Mouse (Mus musculus) limb, embryonic 11.5 days (tissue): ENCODE measurements around the gene Ktn1. TPM values are rescaled to one million over a fixed set of nuclear protein-coding genes. Genes with fewer than 3 reads are reported as not detected.

Experiments used
- ATAC-seq: fragments of 200-750 bp; cut with Nextera tagmentation; 2 replicates; pipeline ENCODE4 v1.8.0; 2017; ENCODE audit warnings: low read depth; ENCODE audit not compliant: insufficient number of reproducible peaks, low FRiP score, low TSS enrichment
- DNase-seq: peaks from one replicate; pipeline ENCODE4 v3.0.0-alpha.2; 2015; ENCODE audit warnings: low spot score
- H3K27ac ChIP-seq: fragments of 300-500 bp; sonication (generic); replicated peaks from 2 replicates; pipeline ENCODE4 v1.5.1; 2014; ENCODE audit warnings: low read depth, mild to moderate bottlenecking, low read length
- H3K27me3 ChIP-seq: fragments of 300-500 bp; sonication (generic); 2 replicates; pipeline ENCODE4 v1.6.1; 2014; ENCODE audit warnings: mild to moderate bottlenecking, low read length, mixed read lengths; ENCODE audit not compliant: control insufficient read depth, insufficient read depth
- H3K36me3 ChIP-seq: fragments of 300-500 bp; sonication (generic); 2 replicates; pipeline ENCODE4 v1.6.1; 2014; ENCODE audit warnings: mild to moderate bottlenecking, low read length, moderate library complexity, mixed read lengths; ENCODE audit not compliant: control insufficient read depth, insufficient read depth
- H3K4me1 ChIP-seq: fragments of 300-500 bp; sonication (generic); 2 replicates; pipeline ENCODE4 v1.6.1; 2014; ENCODE audit warnings: low read length, mixed read lengths; ENCODE audit not compliant: control insufficient read depth, insufficient read depth
- H3K4me2 ChIP-seq: fragments of 300-500 bp; sonication (generic); 2 replicates; pipeline ENCODE4 v1.6.1; 2014; ENCODE audit warnings: low read depth, mild to moderate bottlenecking, moderate library complexity; ENCODE audit not compliant: severe bottlenecking
- H3K4me3 ChIP-seq: fragments of 300-500 bp; sonication (generic); 2 replicates; pipeline ENCODE4 v1.5.1; 2014; ENCODE audit warnings: low read depth, low read length
- H3K9ac ChIP-seq: fragments of 300-500 bp; sonication (generic); 2 replicates; pipeline ENCODE4 v1.6.1; 2014; ENCODE audit warnings: mild to moderate bottlenecking, low read length
- H3K9me3 ChIP-seq: fragments of 300-500 bp; sonication (generic); 2 replicates; pipeline ENCODE4 v1.6.1; 2016; ENCODE audit warnings: low read length; ENCODE audit not compliant: control insufficient read depth
- WGBS: fragments of 180-500 bp; shearing (Covaris S2); extraction: QIAGEN DNeasy Blood & Tissue Kit; methylation state at CpG from one replicate; pipeline ENCODE4 v1.1.7; 2014; 5-methylcytosine and 5-hydroxymethylcytosine counted together
- polyA plus RNA-seq: library from polyadenylated mRNA; unstranded; fragments of >200 nt; fragmentation: Nextera tagmentation; extraction: Ambion mirVana; gene quantifications from 2 replicates; pipeline ENCODE4 v1.2.1, GENCODE M21; 2014

Ktn1 gene
- 70.6 and 75.0 TPM in 2 replicates for polyA plus RNA-seq

GRCm38 (mm10) chr14:47648218-47648617 lies at the start of gene Ktn1:
TSS of gene Ktn1 (plus strand) at chr14:47648448.
- Histone ChIP-seq H3K4me2 (peak within 1 kb of the TSS; percentile 75), H3K27me3 (no peaks in the 10 kb centered on the region), H3K9me3 (no peaks in the 10 kb centered on the region), H3K9ac (peak within 1 kb of the TSS; percentile 97), H3K27ac (peak within 1 kb of the TSS; percentile 93), H3K4me1 (peaks cover 4% of the 10 kb centered on the region; the same call in 1 of the 2 replicates), H3K4me3 (peak within 1 kb of the TSS; percentile 92), H3K36me3 (no peaks in the 10 kb centered on the region)
- ATAC-seq = no peak
- peak; percentile 24 for DNase-seq
- 56% methylated on average over 5 of the region's 5 CpGs for WGBS

GRCm38 (mm10) chr14:47613254-47613653 lies 35.0 kb upstream of the Ktn1 start:
- Histone ChIP-seq H3K4me1 (no peaks in the 10 kb centered on the region), H3K27ac (no peak overlapping the region), H3K27me3 (no peaks in the 10 kb centered on the region), H3K4me2 (no peak overlapping the region), H3K9me3 (no peaks in the 10 kb centered on the region), H3K36me3 (no peaks in the 10 kb centered on the region), H3K4me3 (no peak overlapping the region), H3K9ac (no peak overlapping the region)
- WGBS = 73% methylated on average over 7 of the region's 7 CpGs
- DNase-seq (no peak), ATAC-seq (no peak)

GRCm38 (mm10) chr14:47618891-47619290 lies 29.4 kb upstream of the Ktn1 start:
- Histone ChIP-seq H3K4me2 (no peak overlapping the region), H3K9me3 (no peaks in the 10 kb centered on the region), H3K27ac (no peak overlapping the region), H3K4me1 (no peaks in the 10 kb centered on the region), H3K4me3 (no peak overlapping the region), H3K27me3 (no peaks in the 10 kb centered on the region), H3K36me3 (no peaks in the 10 kb centered on the region), H3K9ac (no peak overlapping the region)
- ATAC-seq = no peak
- WGBS = 90% methylated on average over 5 of the region's 5 CpGs
- no peak for DNase-seq

GRCm38 (mm10) chr14:47621901-47622300 lies 26.3 kb upstream of the Ktn1 start:
- WGBS = 85% methylated on average over 5 of the region's 5 CpGs
- no peak for DNase-seq
- H3K4me2 ChIP-seq = no peak overlapping the region
- no peak overlapping the region for H3K4me3 ChIP-seq
- no peaks in the 10 kb centered on the region for H3K36me3 ChIP-seq
- no peaks in the 10 kb centered on the region for H3K27me3 ChIP-seq
- H3K27ac ChIP-seq = no peak overlapping the region
- no peak for ATAC-seq
- H3K9me3 ChIP-seq = no peaks in the 10 kb centered on the region
- no peak overlapping the region for H3K9ac ChIP-seq
- no peaks in the 10 kb centered on the region; the same call in 1 of the 2 replicates for H3K4me1 ChIP-seq

- ATAC-seq (no peak), DNase-seq (no peak)
- WGBS = 65% methylated on average over 3 of the region's 3 CpGs
- no peaks in the 10 kb centered on the region; the same call in 1 of the 2 replicates for H3K4me1 ChIP-seq
- no peak overlapping the region for H3K4me2 ChIP-seq
- no peak overlapping the region for H3K27ac ChIP-seq
- no peak overlapping the region for H3K9ac ChIP-seq
- no peak overlapping the region for H3K4me3 ChIP-seq
- H3K27me3 ChIP-seq = no peaks in the 10 kb centered on the region
- no peaks in the 10 kb centered on the region for H3K9me3 ChIP-seq
- no peaks in the 10 kb centered on the region for H3K36me3 ChIP-seq
Observed at GRCm38 (mm10) chr14:47624837-47625236, 23.4 kb upstream of the Ktn1 start.

GRCm38 (mm10) chr14:47626143-47626542 lies 22.1 kb upstream of the Ktn1 start:
- Histone ChIP-seq H3K27me3 (no peaks in the 10 kb centered on the region), H3K4me3 (no peak overlapping the region)
- 85% methylated on average over 4 of the region's 4 CpGs for WGBS

GRCm38 (mm10) chr14:47626812-47627211 lies 21.4 kb upstream of the Ktn1 start:
- ATAC-seq = no peak
- no peak overlapping the region for H3K4me3 ChIP-seq
- H3K27ac ChIP-seq = no peak overlapping the region
- H3K36me3 ChIP-seq = no peaks in the 10 kb centered on the region
- DNase-seq = no peak
- WGBS = 71% methylated on average over 2 of the region's 2 CpGs
- H3K9me3 ChIP-seq = no peaks in the 10 kb centered on the region
- H3K4me1 ChIP-seq = no peaks in the 10 kb centered on the region; the same call in 1 of the 2 replicates
- no peak overlapping the region for H3K9ac ChIP-seq
- H3K4me2 ChIP-seq = no peak overlapping the region
- no peaks in the 10 kb centered on the region for H3K27me3 ChIP-seq

More at GRCm38 (mm10) chr14:47626143-47626542, 22.1 kb upstream of the Ktn1 start:
- H3K36me3 ChIP-seq = no peaks in the 10 kb centered on the region
- H3K27ac ChIP-seq = no peak overlapping the region
- H3K4me2 ChIP-seq = no peak overlapping the region
- H3K9ac ChIP-seq = no peak overlapping the region
- DNase-seq = no peak
- no peaks in the 10 kb centered on the region; the same call in 1 of the 2 replicates for H3K4me1 ChIP-seq
- no peak for ATAC-seq
- H3K9me3 ChIP-seq = no peaks in the 10 kb centered on the region

- Histone ChIP-seq H3K9me3 (no peaks in the 10 kb centered on the region), H3K27me3 (no peaks in the 10 kb centered on the region), H3K36me3 (no peaks in the 10 kb centered on the region), H3K27ac (no peak overlapping the region), H3K4me3 (no peak overlapping the region), H3K4me1 (no peaks in the 10 kb centered on the region; the same call in 1 of the 2 replicates), H3K9ac (no peak overlapping the region), H3K4me2 (no peak overlapping the region)
- DNase-seq (no peak), ATAC-seq (no peak)
- WGBS = 92% methylated on average over 5 of the region's 5 CpGs
Observed at GRCm38 (mm10) chr14:47627360-47627759, 20.9 kb upstream of the Ktn1 start.

- H3K9me3 ChIP-seq = no peaks in the 10 kb centered on the region
- no peak overlapping the region for H3K9ac ChIP-seq
- DNase-seq = no peak
- 82% methylated on average over 1 of the region's 1 CpGs for WGBS
- H3K4me2 ChIP-seq = no peak overlapping the region
- ATAC-seq = no peak
- H3K27me3 ChIP-seq = no peaks in the 10 kb centered on the region
- no peak overlapping the region for H3K27ac ChIP-seq
- no peaks in the 10 kb centered on the region for H3K4me1 ChIP-seq
- no peak overlapping the region for H3K4me3 ChIP-seq
- H3K36me3 ChIP-seq = no peaks in the 10 kb centered on the region
Observed at GRCm38 (mm10) chr14:47632419-47632818, 15.8 kb upstream of the Ktn1 start.
